Mouse (Mus musculus) lung, postnatal 10 days (tissue): Measurements from ENCODE around the gene Mmadhc.

ENCODE experiments used
- DNase-seq: peaks from one replicate; pipeline ENCODE4 v3.0.0; 2021

Gene Mmadhc

DNA sequence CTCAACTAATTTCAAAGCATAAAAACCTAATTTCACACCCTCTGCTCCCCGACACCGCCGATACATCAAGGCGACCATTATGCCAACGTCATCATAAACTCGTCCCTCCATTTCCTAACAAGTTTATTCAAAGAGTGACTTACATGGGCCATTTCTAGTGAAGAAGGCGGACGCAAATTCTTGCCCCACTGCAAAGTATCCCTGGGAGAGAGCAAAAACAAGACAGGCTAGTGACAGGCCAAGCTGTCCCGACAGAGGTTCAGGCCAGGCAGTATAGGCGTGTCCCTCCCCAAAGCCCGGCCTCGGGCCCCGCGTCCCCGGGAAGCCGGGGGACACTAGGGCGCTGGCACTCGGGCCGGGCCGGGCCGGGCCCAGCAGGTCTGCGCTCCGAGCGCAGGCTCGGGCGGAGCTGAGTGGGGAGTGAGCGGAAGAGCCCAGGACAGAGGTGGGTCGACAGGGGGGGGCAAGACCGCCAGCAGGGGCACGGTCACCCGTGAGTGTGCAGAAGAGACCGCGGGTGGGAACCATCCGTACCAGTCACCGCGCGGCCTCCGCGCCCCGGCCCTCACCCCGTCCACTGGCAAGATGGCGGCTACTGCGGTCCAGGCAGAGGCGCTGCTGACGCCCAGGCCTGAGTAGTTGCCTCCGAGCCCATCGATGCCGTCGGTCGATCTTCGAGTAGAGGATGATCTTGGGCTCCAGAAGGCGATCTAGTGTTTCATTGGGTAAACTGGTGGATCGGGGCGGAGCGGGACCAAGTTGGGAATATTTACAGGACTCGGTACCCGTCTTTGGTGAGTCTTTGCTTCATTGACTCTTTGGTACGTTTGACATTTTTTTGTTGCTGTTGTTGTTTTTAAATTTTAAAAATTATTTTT lies at the start of gene Mmadhc:
TSS of gene Mmadhc (minus strand) at position 693 of the 878 bp plus-strand sequence.
- DNase-seq = peak; percentile 97

DNA sequence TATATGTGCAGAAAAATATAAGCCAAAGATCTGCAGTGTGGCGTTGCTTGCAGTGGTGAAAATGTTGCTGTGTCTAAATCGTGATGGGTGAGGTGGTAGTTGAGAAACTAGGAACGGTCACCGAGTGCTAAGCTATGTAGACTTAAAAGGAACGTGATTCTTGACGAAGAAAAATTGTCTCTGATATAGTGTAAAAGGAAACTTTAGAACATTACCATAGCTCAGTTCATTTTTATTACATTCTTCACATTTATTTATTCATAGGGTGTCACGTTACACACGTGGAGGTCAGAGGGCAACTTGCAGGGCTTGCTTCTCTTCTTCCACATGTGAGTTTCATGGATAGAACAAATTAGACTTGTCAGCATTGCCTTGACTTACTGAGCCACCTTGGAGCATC lies 47.0 kb upstream of the Mmadhc start:
- DNase-seq = peak; percentile 2

DNA sequence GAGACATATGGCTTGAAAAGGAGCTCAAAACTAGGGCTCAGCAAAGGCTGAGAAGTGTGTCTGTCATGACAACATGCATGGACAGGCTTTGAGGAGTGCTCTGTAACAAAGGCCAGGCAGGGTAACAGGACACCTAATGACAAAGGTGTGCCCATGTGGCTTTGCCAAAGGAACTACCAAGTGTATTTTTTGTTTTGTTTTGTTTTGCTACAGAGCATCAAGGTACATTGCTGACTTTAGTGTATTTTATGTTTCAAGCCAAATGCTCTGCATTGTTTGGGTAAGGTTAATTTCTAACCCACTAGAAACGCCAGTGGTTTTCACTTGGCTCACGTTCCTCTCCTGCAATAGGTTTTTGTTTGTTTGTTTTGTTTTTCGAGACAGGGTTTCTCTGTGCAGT lies 42.5 kb upstream of the Mmadhc start:
- no peak for DNase-seq

DNA sequence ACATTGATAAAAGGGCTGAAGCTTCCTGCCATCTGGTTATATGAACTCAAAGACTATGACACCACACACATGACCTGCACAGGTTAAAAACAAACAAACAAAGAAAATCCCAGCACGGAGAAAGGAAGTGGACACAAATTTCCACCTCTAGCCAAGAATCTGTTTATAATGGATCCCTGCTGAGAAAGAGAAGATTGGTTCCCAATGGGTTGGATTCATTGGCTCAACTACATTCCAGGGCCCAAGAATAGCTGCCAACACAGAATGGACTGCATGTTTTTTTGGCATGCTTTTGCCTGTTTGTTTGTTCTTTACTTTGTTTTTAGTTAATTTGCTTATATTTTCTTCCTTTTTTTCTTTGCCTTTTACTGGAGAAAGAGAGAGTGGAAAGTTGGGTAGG lies 41.0 kb upstream of the Mmadhc start:
- no peak for DNase-seq

DNA sequence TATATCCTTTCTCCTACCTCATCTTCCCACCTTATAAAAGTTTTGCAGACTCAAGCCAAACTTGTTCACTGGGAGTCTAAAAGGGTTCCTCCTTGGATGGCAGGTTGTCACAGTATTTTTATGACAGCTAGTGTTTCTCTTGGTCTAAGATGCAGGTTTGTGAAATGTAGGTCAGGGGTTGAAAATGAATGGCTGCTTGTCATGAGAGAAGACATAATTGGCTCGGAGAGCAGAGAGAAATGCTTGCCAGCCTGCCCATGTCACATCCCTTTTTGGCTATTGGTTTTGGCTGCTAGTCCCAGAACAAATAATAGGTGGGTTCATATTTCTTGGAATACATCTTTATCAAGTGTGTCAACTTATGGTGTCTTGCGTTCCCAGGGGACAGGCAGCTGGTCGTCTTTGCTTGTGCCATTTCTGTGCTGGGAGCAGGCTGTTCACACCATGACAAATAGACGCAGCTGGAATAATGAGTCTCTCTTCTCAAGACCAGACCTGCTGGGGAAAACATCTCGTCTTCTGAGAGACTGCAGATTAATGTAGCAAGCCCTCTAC lies 35.2 kb upstream of the Mmadhc start:
- peak; percentile 2 for DNase-seq

DNA sequence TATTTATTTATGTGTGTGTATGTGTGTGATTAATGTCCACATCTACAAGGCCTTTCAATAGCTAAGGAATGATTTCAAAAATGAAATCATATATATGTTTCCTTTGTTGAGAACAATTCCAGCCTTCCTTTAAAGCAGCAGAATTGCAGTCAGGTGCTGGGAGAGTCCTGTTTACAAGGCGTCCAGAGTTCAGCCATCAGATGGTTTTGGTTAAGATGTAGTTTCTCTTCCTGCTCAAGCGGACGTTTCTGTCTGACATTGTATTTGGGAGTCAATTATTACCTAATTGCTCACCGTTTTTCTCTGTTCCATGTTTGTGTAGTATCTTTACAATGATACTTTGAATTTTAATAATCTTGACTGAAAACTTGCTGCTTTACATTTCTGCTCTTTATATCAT lies 31.6 kb upstream of the Mmadhc start:
- no peak for DNase-seq

DNA sequence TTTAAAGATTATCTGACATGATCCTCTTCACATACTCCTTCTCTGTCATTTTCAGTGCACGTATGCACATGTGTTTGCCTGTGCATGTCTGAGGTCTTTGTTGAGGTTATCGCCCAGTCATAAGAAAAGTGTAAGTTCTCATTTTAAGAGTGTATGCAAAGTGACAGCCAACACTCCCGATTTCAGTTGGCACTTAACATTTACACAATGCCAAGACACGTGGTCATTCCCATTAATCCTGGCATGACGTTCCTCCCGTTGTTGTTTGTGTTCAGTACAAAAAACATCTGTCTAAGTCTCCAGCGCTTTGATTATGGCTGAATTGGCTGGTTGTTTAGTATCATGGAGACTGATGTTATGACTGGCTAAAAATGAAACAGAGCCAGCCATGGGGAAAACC lies 28.2 kb upstream of the Mmadhc start:
- peak; percentile 19 for DNase-seq

DNA sequence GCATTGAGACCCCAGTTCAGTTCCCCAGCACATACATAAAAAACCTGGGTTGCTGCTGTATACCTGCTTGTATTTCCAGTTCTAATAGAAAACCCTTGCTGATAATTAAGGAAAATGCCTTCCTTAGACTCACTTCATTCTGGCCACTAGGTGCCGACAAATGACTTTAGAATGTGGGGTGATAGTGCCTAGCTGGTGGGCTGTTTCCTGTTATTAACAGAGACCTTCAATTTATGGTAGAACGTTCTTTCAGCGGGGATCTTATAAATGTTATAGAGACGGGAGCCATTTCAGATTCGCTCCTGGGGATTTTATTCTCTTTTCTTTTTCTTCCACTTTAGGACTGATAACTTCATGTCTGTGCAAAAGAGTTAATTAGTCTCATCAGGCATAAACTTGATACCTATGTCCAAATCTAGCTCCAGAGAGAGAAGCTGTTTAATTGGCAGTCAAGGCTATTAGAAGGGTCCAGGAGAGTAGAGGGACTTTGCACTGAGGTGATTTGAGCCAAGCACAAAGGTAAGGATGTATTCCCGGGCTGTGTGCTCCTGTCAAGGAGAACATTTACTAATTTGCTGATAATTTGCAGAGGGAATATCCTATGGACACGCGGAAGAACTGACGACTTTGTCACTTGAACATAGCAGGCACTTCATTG lies 10.2 kb upstream of the Mmadhc start:
- DNase-seq = peak; percentile 73

DNA sequence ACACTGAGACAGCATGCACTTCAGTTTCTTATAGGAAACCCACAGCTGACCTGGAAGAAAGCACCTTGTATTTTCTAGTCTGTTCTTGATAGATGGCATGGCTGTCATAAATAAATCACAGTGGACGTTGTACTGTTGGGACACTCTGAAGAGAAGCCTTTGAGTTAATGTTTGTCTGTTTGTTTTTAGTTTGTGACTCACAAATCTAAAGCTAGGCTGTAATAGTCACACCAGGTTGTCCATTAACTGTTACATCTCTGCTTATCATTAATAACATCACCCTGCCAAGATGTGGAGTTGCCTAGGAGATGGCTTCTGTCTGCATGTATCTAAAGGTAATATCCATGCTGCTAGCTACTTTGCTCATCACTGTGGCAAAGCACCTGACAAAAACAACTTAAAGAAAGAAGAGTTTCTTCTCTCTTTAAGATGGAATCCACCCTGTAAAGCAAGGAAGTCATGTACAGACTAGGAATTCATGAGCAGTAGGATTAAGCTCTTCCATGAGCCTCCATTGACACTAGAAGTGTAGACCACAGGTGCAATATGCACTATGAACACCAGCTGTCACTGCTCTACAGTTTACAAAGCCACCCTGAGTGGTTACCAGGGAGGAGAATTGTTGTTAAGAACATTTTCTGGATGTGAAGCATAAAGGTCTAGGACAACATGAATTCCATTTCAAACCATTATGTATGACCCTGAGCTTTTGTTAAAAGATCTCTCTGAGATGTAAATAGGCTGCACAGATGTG lies 8.4 kb upstream of the Mmadhc start:
- no peak for DNase-seq

DNA sequence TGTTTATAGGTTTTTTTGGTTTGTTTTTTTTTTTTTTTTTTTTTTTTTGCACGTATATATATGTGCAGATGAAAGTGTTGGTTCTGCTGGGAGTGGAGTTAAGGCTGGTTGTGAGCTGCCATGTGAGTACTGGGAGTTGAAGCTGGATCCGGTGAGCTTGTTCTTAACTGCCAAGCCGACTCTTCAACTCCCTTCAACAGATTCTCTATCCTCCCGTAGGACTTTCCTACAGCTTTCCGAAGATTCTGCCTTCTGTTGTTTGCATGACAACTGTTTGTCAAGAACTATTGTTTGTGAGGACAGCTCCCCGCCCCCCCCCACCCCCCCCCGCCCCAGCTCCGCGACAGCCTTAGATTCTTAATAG lies 368 bp upstream of the Mmadhc start:
- DNase-seq = no peak

DNA sequence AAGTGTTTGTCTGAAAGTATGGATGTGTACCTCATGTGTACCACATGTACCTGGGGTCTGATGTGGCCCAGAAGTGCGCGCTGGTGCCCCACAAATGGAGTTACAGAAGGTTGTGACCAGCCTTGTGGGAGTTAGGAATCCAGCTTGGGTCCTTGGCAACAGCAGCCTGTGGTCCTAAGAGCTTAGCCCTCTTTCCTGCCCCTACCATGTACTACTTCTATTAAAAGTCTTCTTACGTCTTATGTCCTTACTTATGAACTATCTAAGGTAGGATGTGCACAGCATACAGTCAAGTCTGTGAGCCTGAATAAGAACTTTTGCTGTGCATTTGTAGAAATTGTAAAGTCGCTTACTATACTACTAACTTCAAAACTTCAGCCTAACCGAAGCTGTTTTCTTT lies 1.0 kb downstream of the Mmadhc start:
- DNase-seq = no peak

DNA sequence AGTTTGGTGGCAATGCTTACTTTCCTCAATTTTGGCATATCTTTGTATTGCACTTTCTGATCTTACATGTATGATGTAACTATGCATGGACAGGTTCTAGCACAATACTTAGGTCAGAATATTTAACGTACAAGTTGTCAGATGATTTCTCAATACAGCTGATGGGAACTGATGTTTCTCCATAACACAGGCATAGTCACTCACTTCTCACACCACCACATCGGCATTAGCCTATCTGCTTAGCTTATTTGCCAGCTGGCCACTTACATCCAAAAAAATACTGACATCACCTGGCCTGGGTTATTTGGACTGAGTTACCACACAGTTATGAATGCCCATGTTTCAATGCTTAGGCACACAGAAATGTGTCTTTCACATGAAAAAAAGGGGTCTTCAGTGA lies 2.5 kb downstream of the Mmadhc start:
- no peak for DNase-seq

DNA sequence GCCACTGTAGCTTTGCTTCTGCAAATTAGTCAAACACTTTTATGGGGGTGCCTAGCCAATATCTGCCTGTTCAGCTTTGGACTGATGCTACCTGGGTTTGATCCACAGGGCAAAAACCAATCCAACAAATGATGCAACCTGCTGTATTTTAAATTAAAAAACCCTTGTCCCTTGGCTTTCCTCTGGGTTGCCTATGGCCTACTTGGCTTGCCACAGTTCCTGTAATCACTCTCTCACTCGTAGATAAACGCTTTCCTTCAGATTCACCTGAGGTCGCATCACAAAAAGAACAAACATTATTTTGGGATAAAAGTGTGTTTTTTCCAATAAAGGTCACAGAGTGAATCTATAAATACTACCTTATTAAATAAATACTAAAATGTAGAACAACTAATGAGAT lies 3.0 kb downstream of the Mmadhc start:
- DNase-seq = no peak

DNA sequence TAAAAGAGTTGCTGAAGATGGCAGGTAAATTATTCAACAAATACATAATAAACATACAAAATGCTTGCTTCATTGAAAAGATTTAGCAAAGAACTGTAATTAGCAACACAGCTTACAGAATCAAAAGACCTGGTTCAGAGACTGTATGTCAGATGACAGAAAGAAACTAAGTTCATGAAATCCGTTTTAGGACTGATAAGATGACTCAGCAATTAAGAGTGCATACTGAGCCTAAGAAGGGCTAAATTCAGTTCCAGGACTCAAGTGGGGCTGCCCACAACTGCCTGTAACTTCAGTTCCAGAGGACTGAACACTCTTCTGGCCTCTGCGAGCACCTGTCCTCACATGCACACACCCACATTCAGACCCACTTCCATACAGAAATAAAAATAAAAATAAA lies 4.7 kb downstream of the Mmadhc start:
- no peak for DNase-seq

DNA sequence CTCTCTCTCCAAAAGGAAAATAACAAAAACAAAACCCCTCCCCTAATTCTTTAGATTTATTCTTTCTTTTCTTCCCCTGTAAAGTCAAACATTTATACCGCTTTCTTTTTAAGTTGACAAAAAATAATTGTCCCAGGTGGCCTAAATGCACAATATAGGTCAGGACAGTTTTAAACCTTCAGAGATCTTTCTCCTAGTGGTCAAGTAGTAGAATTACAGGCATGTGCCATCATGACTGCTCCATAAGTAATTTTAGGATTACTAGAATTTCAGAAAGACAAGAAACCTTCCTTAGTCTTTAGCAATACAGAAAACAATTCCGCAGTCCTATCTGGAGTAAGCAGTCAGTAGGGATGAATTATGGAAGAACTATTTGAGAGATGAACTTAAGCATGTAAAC lies 5.8 kb downstream of the Mmadhc start:
- DNase-seq = no peak

DNA sequence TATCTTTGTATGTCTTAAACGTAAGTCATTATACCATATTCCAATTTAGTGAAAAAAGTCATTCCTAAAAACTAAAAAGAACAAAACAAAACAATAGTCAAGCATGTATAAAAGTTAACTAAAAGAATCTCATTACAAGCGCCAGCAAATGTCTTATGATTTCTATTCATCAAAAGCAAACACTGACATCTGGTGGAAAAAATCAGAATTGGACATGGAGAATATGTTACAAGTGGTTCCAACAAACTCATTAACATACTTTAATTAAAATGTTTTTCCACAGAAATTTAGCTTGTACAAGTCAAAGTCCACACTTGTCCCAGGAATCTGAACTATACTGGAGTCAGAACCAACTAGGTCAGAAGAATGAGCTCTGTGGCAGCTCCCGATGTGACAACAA lies 11.8 kb downstream of the Mmadhc start:
- peak; percentile 14 for DNase-seq

DNA sequence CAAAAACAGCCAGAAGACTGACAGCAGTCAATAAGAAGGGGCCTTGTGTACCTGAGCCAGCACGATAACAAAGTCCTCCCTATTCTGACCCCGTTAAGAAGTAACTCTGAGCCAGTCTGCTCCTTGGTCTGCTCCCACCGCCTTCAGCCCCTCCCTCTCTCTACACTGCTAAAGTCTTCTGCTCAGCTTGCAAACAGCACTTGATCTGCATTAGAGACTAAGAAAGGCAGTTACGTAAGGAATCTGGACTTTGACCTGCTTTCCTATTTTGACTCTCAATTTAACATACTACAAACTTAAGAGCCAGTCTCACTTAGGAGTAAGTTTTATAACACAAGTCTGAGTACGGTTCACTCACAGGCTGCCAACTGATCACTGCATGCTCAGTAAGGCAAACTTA lies 12.6 kb downstream of the Mmadhc start:
- no peak for DNase-seq

DNA sequence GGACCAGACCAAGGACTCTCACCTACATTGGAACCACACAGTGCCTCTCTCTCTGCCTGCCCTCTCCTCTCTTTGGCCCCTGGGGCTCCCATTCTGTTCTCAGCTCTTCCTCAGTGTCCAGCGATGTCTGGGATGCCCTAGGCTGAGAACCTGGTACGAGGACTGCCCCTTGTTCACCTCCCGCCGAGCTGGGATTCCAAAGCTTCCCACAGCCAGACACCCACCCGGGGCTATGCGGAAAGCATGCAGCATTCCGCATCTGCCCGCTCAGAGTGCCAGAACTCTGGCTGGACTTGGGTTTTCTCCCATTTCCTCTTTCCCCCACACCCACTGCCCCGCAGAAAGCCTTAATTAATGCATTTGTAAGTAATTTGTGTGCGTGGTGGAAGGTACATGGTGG lies 19.9 kb downstream of the Mmadhc start:
- DNase-seq = no peak

DNA sequence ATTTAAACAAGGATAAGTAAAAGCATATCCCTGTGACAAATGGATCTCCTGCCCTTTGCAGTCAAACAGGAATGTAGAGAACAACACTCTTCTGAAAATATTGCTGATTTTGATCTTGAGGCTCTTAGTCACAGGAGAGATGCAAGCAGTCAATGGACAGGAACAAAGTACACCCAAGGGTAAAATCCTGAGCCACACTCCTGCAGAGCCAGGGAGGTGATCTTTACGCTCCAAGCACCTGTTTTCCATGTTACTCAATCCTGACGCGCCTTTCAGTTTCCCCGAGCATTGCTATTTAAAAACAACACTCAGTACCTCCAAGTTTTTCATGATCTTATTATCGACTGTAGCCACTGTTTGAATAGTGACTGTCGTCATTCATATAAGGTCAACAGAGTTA lies 23.2 kb downstream of the Mmadhc start:
- DNase-seq = no peak

DNA sequence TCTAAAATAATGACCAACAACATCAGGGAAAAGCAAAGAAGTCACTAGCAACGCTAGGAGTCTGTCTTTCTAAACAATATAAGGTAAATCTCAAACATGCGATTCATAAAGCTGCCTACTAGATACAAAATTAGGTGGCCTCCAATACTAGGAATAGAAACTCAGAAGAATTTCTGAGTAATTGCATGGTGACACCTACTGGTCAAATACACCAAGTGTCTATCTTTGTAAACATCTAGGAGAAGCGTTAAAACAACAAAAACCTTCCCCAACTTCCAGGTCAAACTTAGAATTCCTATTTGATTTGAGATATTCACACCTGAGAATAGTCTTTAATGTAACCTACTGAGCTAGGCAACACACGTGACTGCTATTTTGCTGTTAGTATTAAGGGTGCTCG lies 24.4 kb downstream of the Mmadhc start:
- peak; percentile 10 for DNase-seq

DNA sequence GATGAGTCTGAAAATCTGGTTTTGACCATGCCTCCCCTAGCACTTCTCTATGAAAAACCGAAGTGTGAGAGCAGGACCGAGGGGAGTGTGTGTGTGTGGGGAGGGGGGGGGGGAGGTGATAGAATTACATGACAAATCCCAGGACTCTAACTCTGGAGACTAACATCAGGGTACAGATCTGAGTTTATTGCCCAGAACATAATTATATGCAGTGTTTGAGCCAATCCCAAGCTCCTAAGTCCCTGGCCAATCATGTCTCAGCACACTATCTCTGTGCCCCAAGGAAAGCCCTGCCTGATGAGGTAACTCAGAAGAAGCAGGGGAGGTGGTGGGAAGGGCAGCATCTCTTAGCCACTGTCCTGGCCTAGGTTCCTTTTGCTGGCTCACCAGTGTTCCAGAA lies 28.1 kb downstream of the Mmadhc start:
- DNase-seq = no peak

DNA sequence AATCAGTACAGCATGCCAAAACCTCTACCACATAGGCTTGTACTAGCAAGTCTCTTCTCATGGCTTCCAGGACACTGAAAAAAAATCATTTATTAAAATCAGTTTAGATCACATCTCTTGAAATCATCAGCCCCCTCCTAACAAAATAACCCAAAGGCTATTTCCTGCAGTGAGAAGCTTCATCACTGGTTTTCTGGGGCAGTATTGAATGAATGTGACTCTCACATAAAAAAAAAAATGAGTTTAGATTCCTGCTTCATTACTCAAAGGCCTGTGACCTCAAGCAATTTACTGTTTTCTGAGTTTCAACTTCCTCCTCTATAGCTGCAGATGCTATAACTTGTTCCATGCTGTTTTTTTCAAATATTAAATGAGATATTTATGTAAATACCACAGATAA lies 29.6 kb downstream of the Mmadhc start:
- DNase-seq = no peak

DNA sequence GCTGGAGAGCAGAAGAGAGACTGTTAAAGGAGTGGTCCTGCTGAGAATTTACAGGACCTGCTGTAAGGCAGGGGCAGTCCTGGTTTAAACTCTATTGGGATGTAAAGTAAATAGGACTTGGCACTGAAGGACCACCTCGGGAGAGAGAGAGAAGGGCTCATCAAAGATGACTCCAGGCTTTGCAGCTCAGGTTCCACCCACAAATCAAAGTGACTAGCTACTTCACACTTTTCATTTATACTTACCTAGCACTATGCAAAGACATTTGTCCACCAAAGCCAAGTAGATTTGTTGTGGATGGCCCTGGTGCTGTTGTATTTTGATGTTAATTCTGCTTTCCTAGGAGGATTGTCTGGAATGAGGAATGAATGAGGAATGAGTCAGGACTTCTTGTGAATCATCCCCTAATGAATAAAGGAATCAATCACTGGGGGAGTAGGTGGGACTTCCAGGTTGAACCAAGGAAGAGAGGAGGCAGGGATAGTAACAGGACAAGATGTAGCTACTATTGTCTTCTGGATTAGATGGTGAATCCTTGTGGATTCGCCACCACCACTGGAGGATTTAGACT lies 31.3 kb downstream of the Mmadhc start:
- no peak for DNase-seq
